Mouse (Mus musculus): ENCODE data around the gene Zfp330.

Zfp330 gene

GRCm38 (mm10) chr8:82774093-82774422 is at the start of gene Zfp330:
Gene Zfp330 (minus strand): TSS chr8:82774160.
- peak; percentile 87 for DNase-seq (ENCODE audit: extremely low read depth, low read depth)

GRCm38 (mm10) chr8:82777945-82778344 is 4.0 kb upstream of the Zfp330 start:
- DNase-seq (ENCODE audit: extremely low read depth, low read depth), result no peak

- no peak for DNase-seq (ENCODE audit: extremely low read depth, low read depth)
Measured at GRCm38 (mm10) chr8:82777406-82777805, 3.4 kb upstream of the Zfp330 start.

GRCm38 (mm10) chr8:82774482-82774881 is 522 bp upstream of the Zfp330 start:
- DNase-seq (ENCODE audit: extremely low read depth, low read depth), result peak; percentile 6

- peak; percentile 13 for DNase-seq (ENCODE audit: extremely low read depth, low read depth)
Measured at GRCm38 (mm10) chr8:82773332-82774092, 448 bp downstream of the Zfp330 start.

- no peak for DNase-seq (ENCODE audit: extremely low read depth, low read depth)
Measured at GRCm38 (mm10) chr8:82770886-82771285, 3.1 kb downstream of the Zfp330 start.

GRCm38 (mm10) chr8:82759071-82759470 is 14.9 kb downstream of the Zfp330 start:
- DNase-seq (ENCODE audit: extremely low read depth, low read depth), result no peak

- no peak for DNase-seq (ENCODE audit: extremely low read depth, low read depth)
Measured at GRCm38 (mm10) chr8:82754946-82755345, 19.0 kb downstream of the Zfp330 start.

- DNase-seq (ENCODE audit: extremely low read depth, low read depth), result no peak
Measured at GRCm38 (mm10) chr8:82746617-82747016, 27.3 kb downstream of the Zfp330 start.

- DNase-seq (ENCODE audit: extremely low read depth, low read depth), result peak; percentile 14
Measured at GRCm38 (mm10) chr8:82743905-82744904, 29.8 kb downstream of the Zfp330 start.
